Mouse (Mus musculus): ENCODE measurements around the gene Actrt2.

DNA sequence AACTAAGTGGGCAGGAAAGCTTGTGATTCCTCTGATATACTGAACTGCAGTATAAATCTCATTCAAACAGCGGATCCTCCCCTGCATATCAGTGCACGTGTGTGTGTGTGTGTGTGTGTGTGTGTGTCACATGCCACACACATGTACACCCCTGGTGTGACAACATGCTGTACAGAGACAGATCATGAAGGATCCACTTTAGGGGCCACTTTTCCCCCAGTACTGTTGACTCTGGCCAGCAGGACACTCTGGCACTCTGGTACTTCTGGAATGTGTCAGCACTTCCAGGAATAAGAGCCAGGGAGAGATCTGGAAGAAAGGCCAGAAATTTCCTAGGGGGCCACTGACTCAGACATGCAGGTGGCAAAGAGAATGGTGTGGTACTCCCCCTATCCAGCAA is 41.4 kb downstream of the Actrt2 start:
- no peak for TF ChIP-seq CTCF (IDR thresholded peaks at IDR 0.05; ENCODE audit: insufficient read depth, low read depth, low read length)
- TF ChIP-seq POLR2A (IDR thresholded peaks at IDR 0.05; ENCODE audit: insufficient read depth, low read depth, low read length): no peak

Measured in olfactory bulb, adult 2 months (tissue).